Mouse (Mus musculus) monocyte, adult 2 months (primary cell): ENCODE data around the gene Cerkl.

Experiments used
- DNase-seq, 2 experiments: peaks; one replicate each; pipeline ENCODE4 v3.0.0; 2022; ENCODE audit warnings: low spot score in 2 of 2, low read depth in 1 of 2

Cerkl gene

GRCm38 (mm10) chr2:79328079-79328478, 128.5 kb downstream of the Cerkl start:
- DNase-seq, result no peak

GRCm38 (mm10) chr2:79316182-79316880, 140.3 kb downstream of the Cerkl start:
- DNase-seq, result no peak

- DNase-seq, result no peak
These were observed 141.5 kb downstream of the Cerkl start for GRCm38 (mm10) chr2:79315108-79315507.

- DNase-seq, result no peak
These were observed 144.1 kb downstream of the Cerkl start for GRCm38 (mm10) chr2:79312499-79312898.

GRCm38 (mm10) chr2:79309454-79310118, 147.0 kb downstream of the Cerkl start:
- DNase-seq, result no peak

- no peak for DNase-seq
These were observed 149.0 kb downstream of the Cerkl start for GRCm38 (mm10) chr2:79307549-79307948.

GRCm38 (mm10) chr2:79302398-79302797, 154.2 kb downstream of the Cerkl start:
- DNase-seq, result no peak

- DNase-seq, result no peak
These were observed 164.2 kb downstream of the Cerkl start for GRCm38 (mm10) chr2:79292431-79292830.

- no peak for DNase-seq
These were observed 164.7 kb downstream of the Cerkl start for GRCm38 (mm10) chr2:79291922-79292321.

GRCm38 (mm10) chr2:79290149-79290548, 166.4 kb downstream of the Cerkl start:
- DNase-seq, result no peak

GRCm38 (mm10) chr2:79284206-79284605, 172.4 kb downstream of the Cerkl start:
- no peak for DNase-seq
